Mouse (Mus musculus): Measurements from ENCODE around the gene Slc39a11.

Gene Slc39a11

DNA sequence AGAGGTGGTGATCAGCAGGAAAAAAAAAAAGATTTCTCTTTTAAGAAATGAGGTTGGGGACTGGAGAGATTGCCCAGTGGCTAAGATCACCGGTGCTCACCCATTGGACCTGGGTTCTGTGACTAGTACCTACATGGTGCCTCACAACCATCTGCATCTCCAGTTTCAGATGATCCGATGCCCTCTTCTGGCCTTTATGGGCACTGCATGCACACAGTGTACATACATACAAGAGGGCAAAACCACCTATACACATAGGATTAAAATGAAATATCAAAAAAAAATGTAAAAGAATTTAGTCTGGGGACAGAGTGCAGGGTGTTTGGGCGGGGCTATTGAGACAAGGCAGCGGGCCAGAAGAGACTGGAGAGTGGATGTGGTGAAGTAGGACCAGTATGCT lies 299.3 kb downstream of the Slc39a11 start:
- DNase-seq (ENCODE audit: low spot score in 2 of 2) = no peak

DNA sequence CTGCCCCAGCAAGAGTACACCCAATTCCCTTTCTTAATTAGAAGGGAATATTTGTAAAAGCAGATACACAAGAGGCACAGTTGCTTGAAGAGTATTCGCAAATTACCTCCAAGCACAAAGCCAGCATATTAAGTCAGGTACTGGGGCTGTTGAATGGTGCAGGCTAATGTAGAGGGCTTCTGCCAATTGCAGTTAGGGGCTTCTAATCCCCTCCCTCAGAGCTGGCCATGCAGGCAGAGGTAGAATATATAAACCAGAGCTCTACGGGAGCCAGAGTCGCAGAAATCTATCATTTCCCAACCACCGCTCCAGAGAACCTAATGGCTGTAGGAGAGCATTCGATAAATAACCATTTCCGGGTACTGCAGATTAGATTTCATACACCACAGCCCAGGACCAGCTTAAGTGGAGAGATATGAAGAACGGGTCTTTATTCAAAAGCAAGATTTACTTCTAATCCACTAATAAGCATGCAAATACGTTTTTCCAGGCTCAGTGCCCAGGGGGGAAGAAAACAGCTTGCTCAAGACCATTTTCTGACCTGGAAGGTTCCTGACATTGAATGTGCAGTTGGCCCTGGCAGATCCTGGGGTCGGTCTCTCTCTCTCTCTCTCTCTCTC lies 302.9 kb downstream of the Slc39a11 start:
- DNase-seq (ENCODE audit: low spot score in 2 of 2) = no peak

DNA sequence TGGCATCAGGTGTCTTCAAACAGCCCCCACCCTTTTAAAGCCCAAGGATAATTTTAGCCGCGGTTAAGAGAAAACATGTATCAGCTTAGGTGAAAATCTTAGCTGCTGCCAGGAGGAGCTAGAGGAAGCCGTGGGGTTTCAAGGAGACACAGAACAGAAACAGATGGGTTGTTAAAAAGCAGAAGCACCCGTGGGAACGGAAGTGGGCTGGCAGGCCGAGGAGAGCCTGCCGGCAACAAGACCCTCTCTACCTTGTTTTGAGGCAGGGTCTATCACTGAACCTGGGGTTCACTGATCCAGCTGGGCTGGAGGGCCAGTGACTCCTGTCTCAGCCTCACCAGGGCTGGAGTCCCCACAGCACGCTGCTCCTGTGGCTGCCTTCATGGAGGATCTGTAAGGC lies 310.1 kb downstream of the Slc39a11 start:
- peak; percentile 29 to 63 for DNase-seq (ENCODE audit: low spot score in 2 of 2)

DNA sequence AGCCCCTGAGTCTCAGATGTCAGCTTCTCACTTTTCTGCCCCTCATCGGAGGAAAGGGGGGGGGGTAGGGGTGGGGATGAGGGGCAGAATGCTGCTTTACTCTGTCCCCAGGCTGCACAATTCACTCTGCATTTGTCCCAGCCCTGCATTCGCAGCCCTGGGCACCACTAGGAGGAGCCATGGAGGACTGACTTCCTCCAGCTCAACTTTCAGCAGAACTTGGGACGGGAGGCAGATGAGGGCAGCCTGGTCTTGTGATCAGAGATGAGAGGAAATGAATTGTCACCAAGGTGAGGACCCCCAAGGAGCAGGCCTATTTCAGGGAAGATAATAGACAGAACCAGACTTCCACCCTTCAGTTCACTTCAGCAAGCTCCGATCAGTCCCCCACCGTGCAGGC lies 311.3 kb downstream of the Slc39a11 start:
- DNase-seq (ENCODE audit: low spot score in 2 of 2) = no peak

DNA sequence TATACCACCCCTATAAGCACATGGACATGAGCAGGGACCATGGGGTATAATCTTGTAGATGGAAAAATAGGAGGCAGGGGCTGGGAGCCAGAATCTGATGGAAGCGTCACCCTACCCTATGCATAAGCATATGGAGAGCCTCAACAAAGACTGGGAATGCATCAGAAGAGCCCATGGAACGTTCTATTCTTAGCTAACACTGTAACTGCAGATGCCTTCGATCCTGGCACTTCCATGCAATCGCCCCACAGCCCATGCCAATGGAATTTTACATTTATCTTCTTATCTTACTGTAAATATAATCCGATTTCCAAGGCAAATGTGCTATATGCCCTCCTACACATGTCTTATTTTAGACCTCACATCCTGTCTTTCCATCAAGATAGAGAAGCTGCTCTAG lies 314.2 kb downstream of the Slc39a11 start:
- DNase-seq (ENCODE audit: low spot score in 2 of 2) = no peak

DNA sequence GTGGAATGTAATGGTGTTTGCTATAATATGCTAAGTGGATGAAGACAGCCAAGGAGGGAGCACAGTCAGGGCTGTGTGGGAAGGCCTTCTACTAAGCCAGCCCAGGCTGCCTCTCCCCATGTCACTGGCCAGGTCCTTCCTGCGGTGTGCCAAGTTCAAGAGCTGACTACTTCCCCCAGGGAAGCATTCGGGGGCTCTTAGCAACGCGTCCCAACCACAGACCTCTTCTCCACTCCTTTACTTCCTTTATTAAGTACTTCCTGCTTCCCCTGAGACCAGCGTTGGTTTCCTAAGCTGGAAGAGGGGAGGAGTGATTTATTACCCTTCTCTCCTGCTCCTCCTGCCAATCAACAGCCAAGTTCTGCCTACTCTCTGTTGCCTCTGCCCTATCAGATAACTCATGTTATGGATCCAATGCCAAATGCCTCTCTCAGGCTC lies 315.4 kb downstream of the Slc39a11 start:
- DNase-seq (ENCODE audit: low spot score in 2 of 2) = no peak

DNA sequence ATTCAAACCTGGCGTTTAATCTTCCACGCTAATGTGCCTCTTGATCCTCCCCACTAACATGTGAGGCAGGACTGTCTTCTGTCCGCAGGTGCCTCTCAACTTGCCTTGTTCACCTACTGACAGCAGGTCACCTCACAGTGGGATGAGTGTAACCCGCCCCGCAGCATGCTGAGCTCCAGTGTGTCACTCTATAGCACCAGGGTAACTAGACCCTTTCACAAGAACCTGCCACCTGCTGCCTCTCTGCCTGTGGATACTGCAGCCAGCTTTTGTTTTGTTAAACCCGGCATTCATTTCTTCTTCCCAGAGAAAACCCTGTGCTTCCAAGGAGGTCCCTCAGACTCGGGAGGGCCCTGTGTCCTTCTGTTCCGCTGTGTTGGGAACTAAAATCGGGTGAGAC lies 316.3 kb downstream of the Slc39a11 start:
- no peak for DNase-seq (ENCODE audit: low spot score in 2 of 2)

DNA sequence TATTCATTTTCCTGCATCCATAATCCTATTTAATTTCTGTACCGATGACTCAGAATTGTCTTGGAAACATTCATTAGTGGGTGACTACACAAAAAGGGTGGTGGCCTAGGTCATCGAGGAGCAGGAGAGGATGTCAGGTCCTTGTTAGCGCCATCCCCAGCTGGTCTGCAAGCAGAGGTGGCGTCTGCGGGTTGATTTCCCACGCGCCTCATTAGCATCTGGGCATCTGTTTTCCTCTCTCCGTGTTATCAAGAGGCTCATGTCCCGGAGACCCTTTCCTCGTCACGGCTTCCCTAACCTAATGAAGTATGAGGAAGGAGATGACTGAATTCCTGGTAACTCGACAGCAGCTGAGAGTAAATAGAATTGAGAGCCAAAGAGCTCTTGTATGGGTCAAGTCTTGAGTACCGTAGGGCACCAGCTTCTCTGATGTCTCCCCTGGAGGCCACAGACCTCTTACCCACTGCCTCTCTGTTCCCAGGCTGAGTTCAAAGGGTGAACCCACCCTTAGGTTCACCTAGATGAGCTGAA lies 319.8 kb downstream of the Slc39a11 start:
- DNase-seq (ENCODE audit: low spot score in 2 of 2) = no peak

DNA sequence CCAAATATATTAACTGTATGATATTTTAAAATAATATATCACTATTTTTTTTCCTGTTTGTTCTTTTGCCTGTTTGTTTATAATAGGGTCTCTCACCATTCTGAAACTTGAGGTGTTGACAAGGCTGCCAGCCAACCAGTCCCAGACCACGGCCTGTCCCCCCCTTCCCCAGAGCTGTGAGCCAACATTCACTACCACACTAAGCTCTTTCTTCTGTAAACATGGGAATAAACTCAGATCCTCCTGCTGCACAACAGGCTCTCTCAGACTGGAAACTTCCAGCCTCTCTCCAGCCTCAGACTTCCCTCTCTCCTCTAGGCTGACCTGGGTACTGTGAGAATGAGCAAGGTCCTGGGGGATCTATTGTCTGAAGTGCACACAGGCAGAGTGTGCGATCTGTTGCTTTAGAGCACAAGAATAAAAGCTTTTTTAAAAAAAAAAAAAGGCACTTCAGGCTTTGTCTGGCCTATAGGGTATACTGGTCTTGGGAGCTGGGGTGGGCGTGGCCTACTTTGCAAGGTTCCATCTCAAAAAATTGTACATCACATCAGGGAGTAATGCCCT lies 322.3 kb downstream of the Slc39a11 start:
- no peak for DNase-seq (ENCODE audit: low spot score in 2 of 2)

DNA sequence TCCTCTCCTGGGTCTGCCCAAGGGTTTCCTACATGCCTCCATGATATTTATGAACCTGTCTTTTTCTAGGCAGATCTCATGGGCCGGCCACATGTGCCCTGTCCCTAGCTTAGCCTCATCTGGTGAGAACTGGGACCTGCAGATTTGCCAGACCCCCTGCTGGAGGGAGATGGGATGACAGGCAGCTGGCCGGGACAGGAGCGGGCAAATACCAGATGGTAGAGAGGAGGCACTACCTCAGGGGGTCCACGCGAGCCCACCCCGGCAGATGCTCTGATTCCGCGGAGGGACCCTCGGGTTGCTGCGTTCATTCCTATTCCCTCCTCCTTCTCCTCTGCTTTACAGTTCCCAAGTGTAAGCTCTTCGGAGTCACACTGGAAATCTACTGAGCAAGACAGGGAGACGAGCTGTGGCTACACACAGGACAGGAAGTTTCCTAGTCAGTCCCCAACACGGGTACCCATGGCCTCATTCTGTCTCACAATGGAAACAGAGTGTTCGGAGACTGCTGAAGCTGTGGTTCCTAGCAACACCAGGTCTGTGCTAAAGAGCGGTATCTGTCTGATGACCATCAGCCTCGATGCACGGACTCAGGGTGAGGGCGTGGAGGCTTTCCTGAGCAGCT lies 323.4 kb downstream of the Slc39a11 start:
- peak; percentile 65 to 87 for DNase-seq (ENCODE audit: low spot score in 2 of 2)

DNA sequence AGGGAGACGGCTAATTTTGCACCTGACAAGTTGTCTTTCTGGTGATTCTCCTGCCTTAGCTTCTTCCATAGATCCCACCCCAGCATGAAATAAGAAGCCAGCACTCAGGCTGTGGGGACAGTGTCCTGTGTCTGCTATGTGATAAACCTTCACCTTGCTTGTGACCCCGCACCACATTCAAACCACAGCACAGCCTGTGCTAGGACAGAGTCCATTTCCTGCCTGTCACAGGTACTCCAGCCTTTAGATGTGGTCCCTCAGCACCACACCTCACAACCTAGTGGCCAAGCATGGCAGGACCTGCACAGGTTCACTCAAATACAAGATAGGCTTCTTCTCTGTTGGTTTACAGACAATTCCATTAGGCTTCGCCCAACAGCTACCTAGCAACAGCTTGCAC lies 328.3 kb downstream of the Slc39a11 start:
- no peak for DNase-seq (ENCODE audit: low spot score in 2 of 2)

DNA sequence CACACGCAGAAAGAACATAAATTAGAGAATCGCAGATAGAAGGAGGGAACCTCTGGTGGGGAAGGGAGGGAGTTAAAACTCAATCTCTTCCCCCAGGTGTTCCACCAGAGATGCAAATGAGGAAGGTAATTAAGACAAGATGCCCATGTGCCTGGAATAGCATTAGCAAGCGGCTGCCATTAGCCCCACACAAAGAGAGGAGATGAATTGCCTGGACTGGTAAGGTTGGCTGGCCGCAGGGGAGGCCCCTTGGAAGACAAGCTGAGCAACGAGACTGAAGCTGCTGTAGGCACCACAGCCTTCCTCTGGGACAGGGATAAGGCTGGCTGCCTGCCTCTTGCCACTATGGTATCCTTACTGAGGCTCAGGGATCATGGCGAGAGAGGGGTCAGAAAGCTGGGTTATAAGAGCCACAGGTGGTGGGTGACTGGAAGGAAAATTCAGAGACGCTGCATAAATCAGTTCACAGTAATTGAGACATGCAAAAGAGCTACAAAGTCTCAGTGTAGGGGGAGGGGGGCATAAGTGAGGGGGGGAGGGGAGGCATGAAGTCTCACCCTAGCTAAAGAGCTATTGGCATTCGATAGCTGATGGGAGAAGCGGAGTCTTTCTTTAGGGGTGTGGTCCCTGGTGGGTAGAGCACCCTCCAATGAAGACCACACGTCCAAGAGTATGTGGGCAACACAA lies 340.5 kb downstream of the Slc39a11 start:
- DNase-seq (ENCODE audit: low spot score in 2 of 2) = no peak

DNA sequence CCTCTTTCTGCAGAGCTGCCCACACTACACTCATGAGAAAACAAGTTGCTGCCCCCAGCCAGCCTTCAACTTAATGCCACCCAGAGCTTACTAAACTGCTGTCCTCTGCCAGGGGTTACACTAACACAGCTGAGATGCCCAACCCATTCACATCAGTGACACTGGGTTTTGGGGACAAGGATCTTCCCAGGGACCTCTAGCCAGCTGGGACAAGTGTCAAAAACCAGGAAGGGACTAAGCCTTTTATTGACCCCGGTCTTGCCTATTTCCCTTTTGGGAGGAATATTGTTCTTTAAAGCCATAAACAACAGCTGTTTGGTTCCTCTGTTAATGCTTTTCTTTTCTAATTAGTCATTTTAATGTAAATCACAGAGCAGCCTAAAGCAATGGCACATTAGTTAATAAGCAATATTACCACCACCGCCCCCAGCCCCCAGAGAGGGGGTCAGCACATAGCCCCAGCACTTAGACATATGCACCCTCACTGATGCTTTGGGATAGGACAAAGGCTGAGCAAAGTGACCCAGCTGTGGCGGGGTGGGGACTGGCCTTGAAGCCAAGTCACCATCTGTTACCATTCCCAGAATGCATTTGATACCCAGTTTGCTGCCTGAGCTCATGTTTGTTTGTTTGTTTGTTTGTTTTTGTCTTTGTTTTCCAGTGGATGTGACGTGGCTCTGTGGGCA lies 341.5 kb downstream of the Slc39a11 start:
- DNase-seq (ENCODE audit: low spot score in 2 of 2) = no peak

DNA sequence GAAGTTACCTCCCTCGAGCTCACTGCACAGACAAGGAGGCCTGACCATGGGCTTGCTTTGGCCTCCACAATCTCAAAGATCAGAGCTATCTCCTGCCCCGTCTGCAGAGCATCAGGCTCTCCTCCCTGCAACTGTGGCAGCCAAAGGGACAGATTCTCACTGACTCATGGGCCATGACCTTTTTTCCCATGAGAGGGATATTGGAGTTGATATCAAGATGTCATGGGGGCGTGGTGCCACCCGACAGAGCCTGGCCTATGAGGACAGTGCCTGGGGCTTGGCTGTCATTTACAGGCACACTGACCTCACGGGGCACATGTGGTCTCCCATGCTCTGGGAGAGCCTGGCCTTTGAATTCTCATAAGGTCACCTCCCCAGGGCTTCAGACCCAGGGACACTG lies 346.7 kb downstream of the Slc39a11 start:
- no peak for DNase-seq (ENCODE audit: low spot score in 2 of 2)

DNA sequence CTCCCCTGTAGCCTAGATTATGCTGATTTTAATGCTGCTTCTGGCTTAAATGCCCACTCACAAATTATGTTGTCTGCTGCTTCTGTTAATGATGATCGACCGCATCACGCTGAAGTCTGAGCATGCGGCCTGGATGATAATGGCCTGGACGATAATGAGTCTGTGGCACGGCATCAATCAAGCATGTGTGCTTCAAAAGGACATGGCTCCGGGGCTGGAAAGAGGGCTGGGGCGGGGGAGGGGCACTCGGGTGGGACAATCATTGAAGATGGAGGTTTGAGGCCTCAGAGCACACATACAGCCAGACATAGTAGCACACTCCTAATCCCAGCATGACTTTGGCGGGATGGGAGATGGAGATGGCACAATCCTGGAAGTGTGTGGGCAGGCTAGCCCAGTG lies 350.4 kb downstream of the Slc39a11 start:
- DNase-seq (ENCODE audit: low spot score in 2 of 2) = no peak

DNA sequence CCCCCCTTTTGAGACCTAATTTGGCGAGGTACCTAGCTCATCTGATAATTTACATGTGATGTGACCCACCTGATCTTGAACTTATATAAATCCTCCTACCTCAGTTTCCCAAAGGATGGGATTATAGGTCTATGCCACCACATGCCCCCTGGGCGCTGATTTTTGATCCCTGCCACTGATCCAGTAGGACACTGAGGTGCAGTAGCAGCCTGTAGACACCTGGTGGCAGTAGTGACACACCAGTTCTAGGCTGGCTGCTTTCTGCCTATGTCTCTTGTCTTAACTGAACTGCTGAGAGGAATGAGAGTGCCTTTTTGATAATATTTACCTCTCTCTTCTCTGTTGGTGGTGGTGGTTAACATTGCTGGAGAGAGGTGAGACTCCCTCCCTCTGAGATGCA lies 352.1 kb downstream of the Slc39a11 start:
- peak; percentile 45 to 80 for DNase-seq (ENCODE audit: low spot score in 2 of 2)

DNA sequence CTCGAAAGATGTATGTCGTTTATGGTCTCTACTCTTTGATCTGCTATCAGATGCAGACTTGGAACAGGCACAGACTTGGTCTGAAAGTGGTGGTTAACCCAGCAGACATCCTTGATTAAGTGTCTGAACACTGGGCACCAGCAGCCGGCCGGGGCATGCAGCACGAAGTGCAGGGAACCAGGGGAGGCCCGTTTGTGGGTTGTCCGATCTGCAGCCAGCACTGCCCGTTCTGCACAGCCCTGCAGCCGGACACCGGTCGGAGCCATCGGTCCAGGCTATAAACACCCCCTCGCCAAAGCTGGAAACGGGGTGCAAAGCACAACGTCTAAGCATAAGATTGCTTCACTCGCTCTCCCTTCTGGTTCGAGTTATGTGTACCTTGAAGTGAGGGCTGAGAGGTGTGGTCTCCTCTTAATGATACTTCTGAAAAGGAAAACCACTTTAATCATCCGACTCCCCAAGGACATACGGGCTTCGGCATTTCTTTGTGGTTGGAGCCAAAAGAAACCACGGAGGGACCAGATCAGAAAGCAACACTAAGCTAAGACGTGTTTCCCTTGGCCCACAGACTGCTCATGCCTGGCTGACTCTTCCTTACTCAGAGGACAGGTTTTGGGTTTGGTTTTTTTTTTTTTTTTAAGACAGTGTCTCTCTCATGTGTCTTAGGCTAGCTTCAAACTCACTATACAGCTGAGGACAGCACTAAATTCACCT lies 352.8 kb downstream of the Slc39a11 start:
- no peak for DNase-seq (ENCODE audit: low spot score in 2 of 2)

DNA sequence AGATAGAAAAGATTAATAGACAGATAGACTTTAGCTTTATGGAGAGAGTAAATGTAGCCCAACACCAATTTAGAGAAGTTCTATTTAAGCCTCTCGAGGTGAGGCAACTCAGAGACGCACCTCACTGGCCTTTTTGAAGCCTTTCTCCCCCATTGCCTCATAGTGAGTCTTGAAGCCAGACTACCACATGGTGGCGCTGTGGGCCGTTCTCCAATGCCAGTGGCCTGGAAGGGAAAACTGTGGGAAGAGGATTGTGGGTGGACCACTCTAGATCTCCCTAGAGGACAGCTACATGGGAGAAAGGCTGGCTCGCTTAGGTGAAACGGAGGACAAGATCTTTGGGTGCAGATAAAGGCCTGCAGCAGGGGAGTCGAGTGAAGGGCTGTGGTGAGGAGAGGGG lies 353.7 kb downstream of the Slc39a11 start:
- DNase-seq (ENCODE audit: low spot score in 2 of 2) = peak; percentile 37 to 77

DNA sequence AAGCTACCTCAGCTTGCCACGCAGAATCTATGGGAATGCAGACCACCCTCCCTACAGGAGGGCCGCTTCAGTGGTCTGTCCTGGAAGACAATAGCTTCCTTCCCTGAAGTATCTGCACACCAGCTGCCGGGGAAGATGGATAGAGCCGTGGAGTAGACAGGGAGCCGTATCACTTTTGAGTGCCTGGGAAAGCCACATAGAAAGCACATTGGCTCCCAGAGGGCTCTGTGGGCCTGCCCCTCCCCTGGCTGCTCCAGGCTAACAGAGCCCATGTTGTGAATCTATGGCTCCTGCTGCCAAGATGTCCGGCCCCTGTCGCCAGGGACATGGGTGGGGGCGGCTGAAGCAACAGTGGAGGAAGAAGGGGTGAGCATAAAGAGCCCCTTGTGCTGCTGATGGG lies 355.4 kb downstream of the Slc39a11 start:
- DNase-seq (ENCODE audit: low spot score in 2 of 2) = no peak

DNA sequence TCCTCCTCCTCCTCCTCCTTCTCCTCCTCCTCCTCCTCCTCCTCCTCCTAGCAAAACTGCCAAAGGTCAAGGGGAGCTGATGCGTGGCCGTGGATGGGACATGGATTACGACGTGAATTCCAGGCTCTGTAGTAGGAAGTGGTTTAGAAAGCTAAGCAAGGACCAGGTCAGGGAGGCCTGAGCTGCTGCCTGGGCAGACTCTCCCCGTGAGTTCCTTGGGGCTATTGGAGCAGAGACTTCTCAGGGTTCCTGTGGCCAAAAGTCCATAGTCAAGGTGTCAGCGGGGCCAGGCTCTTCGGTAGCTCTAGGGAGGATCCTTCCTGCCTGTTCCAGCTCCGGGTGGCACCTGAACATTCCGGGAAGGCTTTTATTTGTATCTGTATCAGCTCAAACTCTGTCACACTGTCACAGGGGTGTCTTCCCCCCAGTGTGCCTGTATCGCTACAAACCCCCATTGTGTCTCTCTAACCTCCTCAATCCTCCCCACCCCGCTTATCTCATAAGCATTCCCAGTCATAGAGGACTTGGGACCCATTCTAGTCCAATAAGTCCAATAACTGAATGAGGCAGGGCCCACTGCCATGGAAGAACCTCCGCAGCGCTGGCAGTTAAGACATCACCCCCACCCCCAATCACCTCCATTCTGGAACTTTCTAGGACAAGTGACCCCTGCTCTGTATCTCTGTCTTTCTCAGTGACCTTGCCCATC lies 356.8 kb downstream of the Slc39a11 start:
- no peak for DNase-seq (ENCODE audit: low spot score in 2 of 2)

Data from spleen, postnatal 4 days (tissue).